Mouse (Mus musculus): ENCODE data around the gene Dnajc5.

The Dnajc5 gene

GRCm38 (mm10) chr2:181520118-181520935, at the start of gene Dnajc5:
Dnajc5 (plus strand) TSS chr2:181520485.
- DNase-seq, result peak; percentile 99

DNA sequence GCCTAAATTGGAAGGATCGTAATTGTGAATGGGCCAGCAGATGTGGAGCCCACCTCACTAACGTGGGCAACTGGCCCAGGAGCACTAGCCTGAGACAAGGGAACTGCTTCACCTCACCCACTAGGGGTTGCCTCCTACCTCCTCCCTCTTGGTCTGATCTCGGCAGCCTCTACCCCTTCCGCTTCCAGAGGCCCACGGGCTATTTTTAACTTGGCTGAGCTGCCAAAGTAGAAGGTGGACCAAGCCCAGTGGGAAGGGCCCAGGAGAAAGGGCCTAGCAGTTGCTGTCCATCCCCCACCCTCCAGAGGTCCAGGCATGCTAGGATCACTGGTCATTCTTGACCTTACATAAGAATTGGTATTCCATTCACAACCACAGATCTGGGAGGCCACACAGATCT, 49.0 kb upstream of the Dnajc5 start:
- peak; percentile 52 for DNase-seq

- peak; percentile 32 for DNase-seq
These were observed 47.9 kb upstream of the Dnajc5 start for GRCm38 (mm10) chr2:181472256-181472827.

DNA sequence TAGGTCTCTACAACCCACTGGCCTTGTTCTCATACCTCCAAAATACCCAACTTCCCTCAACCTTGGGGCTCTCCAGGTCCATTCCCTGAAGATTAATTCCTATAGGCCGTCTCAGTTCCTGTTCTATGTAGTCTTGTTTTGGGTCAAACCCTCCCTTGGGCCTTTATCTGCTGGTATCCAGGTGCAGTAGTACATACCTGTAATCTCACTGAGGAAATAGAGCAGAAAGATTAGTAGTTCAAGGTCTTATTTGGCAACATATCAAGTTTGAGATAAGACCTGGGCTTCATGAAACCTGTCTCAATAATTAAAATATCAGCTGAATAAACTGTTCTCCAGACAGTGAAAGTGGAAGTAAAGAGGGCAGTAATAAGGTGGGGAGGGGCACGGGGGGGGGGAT, 37.2 kb upstream of the Dnajc5 start:
- no peak for DNase-seq

DNA sequence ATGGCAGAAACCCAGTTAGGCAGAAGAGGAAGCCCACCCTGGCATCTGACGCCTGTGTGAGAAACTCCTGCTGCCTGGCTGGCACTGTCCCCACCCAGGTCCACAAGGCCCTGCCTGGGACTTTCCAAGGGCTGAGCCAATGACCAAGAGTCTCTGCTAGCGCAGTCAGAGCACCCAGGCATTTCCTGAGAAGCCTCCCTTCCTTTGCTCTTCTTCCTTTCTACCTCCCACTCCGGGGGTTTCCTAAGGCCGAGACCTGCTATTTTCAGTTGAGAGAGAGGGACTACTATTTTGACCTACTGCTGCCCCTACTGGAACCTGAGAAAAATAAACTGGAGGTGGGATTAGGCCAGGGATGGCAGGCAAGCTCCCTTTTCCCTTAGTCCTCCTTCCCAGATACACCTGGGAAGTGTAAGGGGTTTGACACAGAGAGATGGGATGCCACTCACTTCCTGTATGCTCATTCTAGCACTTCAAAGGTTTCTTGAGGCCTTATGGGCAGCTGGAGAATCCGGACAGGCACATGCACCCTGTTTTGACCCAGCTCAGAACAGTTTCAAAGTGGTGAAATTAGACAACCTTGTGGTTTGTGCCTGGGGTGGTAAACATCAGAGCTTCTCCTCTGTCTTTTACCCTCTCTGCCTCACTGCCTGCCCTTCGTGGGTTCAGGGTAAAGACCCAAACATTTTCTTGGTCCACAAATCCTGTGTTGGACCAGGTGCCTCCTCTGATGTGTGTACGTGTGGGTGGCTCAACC, 36.5 kb upstream of the Dnajc5 start:
- peak; percentile 66 for DNase-seq

DNA sequence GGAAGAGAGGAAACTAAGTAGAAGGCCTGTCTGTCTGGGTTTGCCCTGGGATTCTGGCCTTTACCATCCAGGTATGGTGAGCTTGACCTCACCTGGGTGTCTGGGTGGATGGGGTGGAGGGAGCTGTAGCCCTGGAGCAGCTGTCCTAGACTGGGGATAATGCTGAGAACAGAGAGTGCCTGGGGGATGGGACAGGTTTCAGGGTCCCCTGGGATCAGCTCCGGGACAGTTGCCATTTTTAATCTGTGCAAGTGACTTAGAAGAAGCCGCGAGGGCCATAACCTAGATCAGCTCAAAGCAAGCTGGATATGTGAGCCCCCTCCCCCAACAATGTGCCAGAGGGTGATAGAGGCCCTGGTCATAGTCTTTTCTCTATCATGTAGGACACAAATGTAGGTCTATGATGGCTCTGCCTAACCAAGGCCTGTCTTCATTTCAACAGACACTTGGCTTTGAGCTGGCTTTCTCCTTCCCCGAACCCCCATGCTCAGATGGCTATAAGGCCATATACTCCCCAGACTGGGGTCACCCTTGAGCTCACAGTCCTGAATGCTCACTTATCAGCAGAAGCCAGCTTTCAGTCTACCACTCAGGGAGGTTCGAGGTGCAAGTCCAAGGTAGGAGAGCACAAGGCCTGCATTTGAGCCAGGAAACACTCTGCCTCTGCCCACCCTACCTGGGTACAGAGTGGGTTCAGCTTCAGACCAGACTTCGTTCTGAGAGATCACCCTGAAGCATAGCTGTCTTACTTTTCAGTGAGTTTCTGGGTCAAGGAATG, 35.6 kb upstream of the Dnajc5 start:
- DNase-seq, result no peak

DNA sequence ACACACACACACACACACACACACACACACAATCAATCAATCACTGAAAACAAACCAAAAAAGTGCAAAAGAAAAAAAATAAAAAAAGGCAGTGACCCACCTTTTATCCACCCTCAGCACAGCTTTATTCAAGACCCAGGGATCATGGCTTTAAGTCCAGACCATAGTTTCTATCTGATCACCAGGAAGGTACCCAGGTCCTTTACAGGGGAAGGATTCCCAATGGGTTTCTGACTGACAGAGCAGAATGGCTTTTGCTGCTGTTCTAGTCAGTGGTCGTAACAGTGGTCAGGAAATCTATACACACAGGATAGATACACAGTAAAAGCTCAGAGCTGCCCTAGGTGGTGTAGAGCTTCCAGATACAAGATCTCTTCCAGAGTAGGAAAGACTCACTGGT, 34.5 kb upstream of the Dnajc5 start:
- DNase-seq, result no peak

- no peak for DNase-seq
These were observed 32.7 kb upstream of the Dnajc5 start for GRCm38 (mm10) chr2:181487338-181488277.

GRCm38 (mm10) chr2:181491432-181492205, 28.7 kb upstream of the Dnajc5 start:
- no peak for DNase-seq

GRCm38 (mm10) chr2:181492206-181492605, 28.1 kb upstream of the Dnajc5 start:
- no peak for DNase-seq

DNA sequence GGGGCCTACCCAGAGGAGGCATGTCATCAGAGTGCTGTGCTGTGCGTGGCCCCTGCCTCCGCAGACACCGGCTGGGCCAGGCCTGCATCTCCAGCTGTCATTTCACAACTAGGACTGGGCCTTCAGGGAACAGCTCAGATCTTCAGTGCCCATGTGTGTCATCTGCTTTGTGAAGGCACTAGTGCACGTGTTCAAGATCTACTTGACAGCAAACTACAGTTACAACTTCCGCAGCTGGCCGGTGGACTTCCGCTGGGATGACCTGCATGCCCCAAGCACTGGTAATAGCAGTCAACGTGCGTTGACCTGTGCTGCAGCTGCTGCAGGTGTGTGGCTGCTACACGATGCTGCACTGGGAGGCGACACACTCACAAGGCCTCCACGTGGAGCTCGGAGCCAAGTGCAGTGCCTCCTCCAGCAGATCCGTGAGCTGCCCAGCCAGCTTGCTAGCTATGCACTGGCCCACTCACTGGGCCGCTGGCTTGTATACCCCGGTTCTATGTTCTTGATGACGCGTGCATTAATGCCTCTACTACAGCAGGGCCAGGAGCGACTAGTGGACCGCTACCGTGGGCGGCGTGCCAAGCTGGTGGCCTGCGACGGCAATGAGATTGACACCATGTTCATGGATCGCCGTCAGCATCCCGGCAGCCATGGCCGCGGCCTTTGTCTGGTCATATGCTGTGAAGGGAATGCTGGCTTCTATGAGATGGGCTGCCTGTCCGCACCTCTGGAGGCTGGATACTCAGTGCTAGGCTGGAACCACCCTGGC, 26.9 kb upstream of the Dnajc5 start, which contains the start of gene Abhd16b:
TSS of gene Abhd16b (plus strand) at position 51 of the 772 bp plus-strand sequence.
- DNase-seq, result no peak

DNA sequence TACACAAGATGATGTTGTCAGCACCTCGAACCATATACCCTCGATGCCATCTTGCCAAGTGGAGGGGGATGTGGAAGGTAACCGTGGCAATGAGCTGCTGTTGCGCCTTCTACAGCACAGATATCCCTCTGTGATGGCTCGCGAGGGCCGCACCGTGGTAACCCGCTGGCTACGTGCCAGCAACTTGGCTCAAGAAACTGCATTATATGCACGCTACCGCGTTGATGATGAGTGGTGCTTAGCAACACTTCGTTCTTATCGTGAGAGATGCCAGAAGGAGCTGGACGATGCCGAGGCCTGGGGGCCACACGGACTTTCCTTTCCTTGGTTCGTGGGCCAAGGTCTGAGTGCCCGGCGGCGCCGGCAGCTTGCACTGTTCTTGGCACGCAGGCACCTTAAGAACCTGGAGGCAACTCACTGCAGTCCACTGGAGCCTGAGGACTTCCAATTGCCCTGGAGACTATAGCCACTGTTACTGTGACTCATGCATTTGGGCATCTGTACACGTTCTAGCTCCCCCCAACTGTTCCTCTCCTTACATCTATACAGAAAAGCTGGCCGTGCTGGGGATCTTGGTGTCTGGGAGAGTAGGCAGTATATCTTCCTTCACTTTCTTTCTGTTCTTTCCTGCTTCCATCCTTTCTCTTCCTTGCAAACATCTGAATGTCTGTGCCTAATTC, 25.9 kb upstream of the Dnajc5 start:
- peak; percentile 43 for DNase-seq

DNA sequence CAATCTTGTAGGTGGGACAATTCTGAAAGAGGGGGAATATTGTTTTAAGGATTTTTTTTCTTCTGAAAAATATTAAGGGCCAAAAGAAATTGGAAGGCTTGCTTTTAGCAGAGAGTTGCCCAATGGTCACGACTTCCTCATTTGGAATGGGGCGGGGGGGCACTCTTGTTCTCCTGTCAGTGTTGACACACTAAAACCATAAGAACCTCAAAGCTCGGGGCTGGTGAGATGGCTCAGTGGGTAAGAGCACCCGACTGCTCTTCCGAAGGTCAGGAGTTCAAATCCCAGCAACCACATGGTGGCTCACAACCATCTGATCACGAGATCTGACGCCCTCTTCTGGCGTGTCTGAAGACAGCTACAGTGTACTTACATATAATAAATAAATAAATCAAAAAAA, 24.4 kb upstream of the Dnajc5 start:
- peak; percentile 38 for DNase-seq

GRCm38 (mm10) chr2:181496281-181496680, 24.0 kb upstream of the Dnajc5 start:
- peak; percentile 53 for DNase-seq

DNA sequence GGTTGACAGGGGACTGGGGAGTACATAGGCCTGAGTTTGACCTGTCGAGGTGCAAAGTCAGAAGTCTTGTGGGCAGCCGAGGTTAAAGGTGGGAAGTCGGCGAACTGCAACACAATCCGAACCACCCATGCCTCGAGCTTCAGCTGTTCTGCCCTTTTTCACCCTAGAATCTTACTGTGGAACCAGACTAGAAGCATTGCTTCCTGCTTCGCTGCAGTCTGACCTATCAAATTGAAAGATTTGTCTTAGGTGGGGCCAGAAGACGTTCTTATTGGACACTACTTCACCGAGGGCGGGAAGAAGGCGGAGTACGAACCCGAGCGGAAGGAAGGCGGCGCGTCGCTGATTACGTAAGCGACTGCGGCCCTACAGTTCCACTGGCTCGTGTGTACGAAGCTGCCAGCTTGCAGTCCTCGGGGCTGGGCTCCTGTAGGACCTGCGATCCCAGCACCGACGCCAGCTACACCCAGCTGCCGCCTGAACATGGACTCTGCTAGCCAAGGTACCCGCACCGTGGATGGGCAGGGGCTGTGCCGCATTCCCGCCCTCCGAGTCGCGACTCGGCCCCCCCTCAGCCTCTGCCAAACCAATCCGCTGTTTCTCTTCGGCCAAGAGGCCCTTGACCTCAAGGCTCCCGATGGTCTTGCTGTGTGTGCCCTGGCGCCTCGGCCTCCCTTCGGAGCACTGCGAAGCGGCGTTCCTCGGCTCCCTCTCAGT, 23.3 kb upstream of the Dnajc5 start, which contains the start of gene Tpd52l2:
TSS of gene Tpd52l2 (plus strand) at position 312 of the 717 bp plus-strand sequence.
- DNase-seq, result peak; percentile 94

- peak; percentile 60 for DNase-seq
These were observed 22.8 kb upstream of the Dnajc5 start for GRCm38 (mm10) chr2:181497548-181497875.

DNA sequence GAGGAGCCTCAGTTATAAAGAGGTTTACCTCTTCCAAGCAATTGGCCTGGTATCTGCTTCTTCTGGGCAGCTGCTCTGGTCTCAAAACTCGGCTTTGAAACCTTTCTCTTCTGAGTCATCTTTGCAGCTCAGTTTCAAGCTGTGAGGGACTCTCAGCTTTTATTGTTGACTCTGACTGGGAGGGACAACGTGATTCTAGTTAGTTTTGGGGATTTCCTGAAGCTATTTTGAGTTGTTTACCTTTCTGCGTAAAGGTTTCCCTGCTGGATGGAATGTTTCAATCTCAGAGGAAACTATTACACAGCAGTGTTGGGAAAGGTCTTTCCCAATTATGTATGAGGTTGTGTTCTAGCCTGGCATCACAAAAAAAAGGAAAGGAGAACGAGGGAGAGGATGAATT, 21.6 kb upstream of the Dnajc5 start:
- DNase-seq, result no peak

GRCm38 (mm10) chr2:181509191-181509590, 11.1 kb upstream of the Dnajc5 start:
- no peak for DNase-seq

- no peak for DNase-seq
These were observed 9.1 kb upstream of the Dnajc5 start for GRCm38 (mm10) chr2:181511231-181511630.
